Mouse (Mus musculus) lung, embryonic 15.5 days (tissue): ENCODE data around the gene Alpl. TPM values are rescaled to one million over a fixed set of nuclear protein-coding genes. Genes with fewer than 3 reads are reported as not detected.

Experiments
- ATAC-seq: fragments of 200-750 bp; cut with Nextera tagmentation; 2 replicates; pipeline ENCODE4 v1.8.0; 2017; ENCODE audit warnings: moderate number of reproducible peaks, borderline replicate concordance; ENCODE audit not compliant: low FRiP score, low TSS enrichment; ENCODE audit errors: extremely low read depth
- H3K27ac ChIP-seq: fragments of 300-500 bp; sonication (generic); 2 replicates; pipeline ENCODE4 v1.5.1; 2015; ENCODE audit warnings: moderate library complexity, mild to moderate bottlenecking, inconsistent platforms
- H3K27me3 ChIP-seq: fragments of 300-500 bp; sonication (generic); 2 replicates; pipeline ENCODE4 v1.6.1; 2015; ENCODE audit warnings: inconsistent platforms
- H3K36me3 ChIP-seq: fragments of 300-500 bp; sonication (generic); 2 replicates; pipeline ENCODE4 v1.6.1; 2015; ENCODE audit warnings: inconsistent platforms
- H3K4me1 ChIP-seq: fragments of 300-500 bp; sonication (generic); 2 replicates; pipeline ENCODE4 v1.6.1; 2015; ENCODE audit warnings: inconsistent platforms
- H3K4me2 ChIP-seq: fragments of 300-500 bp; sonication (generic); 2 replicates; pipeline ENCODE4 v1.6.1; 2015; ENCODE audit warnings: inconsistent platforms, mild to moderate bottlenecking, moderate library complexity
- H3K4me3 ChIP-seq: fragments of 300-500 bp; sonication (generic); 2 replicates; pipeline ENCODE4 v1.5.1; 2015; ENCODE audit warnings: mild to moderate bottlenecking, inconsistent platforms
- H3K9ac ChIP-seq: fragments of 300-500 bp; sonication (generic); 2 replicates; pipeline ENCODE4 v1.6.1; 2015; ENCODE audit warnings: inconsistent platforms
- H3K9me3 ChIP-seq: fragments of 300-500 bp; sonication (generic); 2 replicates; pipeline ENCODE4 v1.6.1; 2016; ENCODE audit warnings: inconsistent platforms
- WGBS: fragments of 180-500 bp; shearing (Covaris S2); methylation state at CpG from one replicate; pipeline ENCODE4 v1.1.7; 2015; 5-methylcytosine and 5-hydroxymethylcytosine counted together
- polyA plus RNA-seq: library from polyadenylated mRNA; unstranded; fragments of >200 nt; fragmentation: Nextera tagmentation; extraction: Ambion mirVana; gene quantifications from 2 replicates; pipeline ENCODE4 v1.2.1, GENCODE M21; 2015

Alpl gene
- polyA plus RNA-seq, 1 experiment from 2014 or later, result 4.2 TPM

DNA sequence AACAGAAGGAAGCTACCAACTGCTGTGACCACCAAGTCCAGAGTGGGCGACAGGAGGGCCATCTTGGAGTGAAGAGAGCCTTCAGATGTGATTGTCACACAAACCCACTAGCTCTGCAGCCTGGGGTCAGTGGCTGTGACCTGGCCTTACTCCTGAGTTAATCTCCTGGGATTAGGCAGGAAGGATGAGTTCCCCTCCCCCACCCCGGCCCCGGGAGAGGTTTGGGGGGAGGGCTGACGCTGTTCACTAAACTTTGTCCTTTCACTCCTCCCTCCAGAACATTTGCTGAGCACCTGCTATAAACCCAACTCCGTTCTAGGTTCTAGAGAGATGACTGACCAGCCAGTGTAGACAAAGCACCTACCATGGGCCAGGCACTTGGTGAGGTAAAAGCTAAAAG lies 29.8 kb downstream of the Alpl start:
- Histone ChIP-seq H3K4me2 (no peak overlapping the region), H3K9me3 (no peaks in the 10 kb centered on the region), H3K4me3 (no peak overlapping the region), H3K27ac (no peak overlapping the region), H3K36me3 (no peaks in the 10 kb centered on the region), H3K4me1 (peaks cover 13% of the 10 kb centered on the region; the same call in 1 of the 2 replicates), H3K9ac (no peak overlapping the region), H3K27me3 (no peaks in the 10 kb centered on the region)
- no peak for ATAC-seq
- 30% methylated on average over 5 of the region's 5 CpGs for WGBS

GRCm38 (mm10) chr4:137765554-137765971 lies 30.6 kb downstream of the Alpl start:
- 51% methylated on average over 7 of the region's 7 CpGs for WGBS
- H3K4me2 ChIP-seq, result no peak overlapping the region

GRCm38 (mm10) chr4:137764621-137765020 lies 31.6 kb downstream of the Alpl start:
- Histone ChIP-seq H3K4me1 (peaks cover 9% of the 10 kb centered on the region; the same call in 1 of the 2 replicates), H3K27me3 (no peaks in the 10 kb centered on the region), H3K9me3 (no peaks in the 10 kb centered on the region), H3K36me3 (no peaks in the 10 kb centered on the region), H3K9ac (no peak overlapping the region), H3K4me2 (no peak overlapping the region), H3K4me3 (no peak overlapping the region), H3K27ac (no peak overlapping the region)
- WGBS, result 70% methylated on average over 3 of the region's 3 CpGs
- ATAC-seq, result no peak

More at GRCm38 (mm10) chr4:137765554-137765971, 30.6 kb downstream of the Alpl start:
- Histone ChIP-seq H3K9me3 (no peaks in the 10 kb centered on the region), H3K4me3 (no peak overlapping the region), H3K9ac (no peak overlapping the region), H3K36me3 (no peaks in the 10 kb centered on the region), H3K27ac (no peak overlapping the region), H3K4me1 (peaks cover 9% of the 10 kb centered on the region; the same call in 1 of the 2 replicates), H3K27me3 (no peaks in the 10 kb centered on the region)
- peak; percentile 46; the same call in 1 of the 2 replicates for ATAC-seq

DNA sequence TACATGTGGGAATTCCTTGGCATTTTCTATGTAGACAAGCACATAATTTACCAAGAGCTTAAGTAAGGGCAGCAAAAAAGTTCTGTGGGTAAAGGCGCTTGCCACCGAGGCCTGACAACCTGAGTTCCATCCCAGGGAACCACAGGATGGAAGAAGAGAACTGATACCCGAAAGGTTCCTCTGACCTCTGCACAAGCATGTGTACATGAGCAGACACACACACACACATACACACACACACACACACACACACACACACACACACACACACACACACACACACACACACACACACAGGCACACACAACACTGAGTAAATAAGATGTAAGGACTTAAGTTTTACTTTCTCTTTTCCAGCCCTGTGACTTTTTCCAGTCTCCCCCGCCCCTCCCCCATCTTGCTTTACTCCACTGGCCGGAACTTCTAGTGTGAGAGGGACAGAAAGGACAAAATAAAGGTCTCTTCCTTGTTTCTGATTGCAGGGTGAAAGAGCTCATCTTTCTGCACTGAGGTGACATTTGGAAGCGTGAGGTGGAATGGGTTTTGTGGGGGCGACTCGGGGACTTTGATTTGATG lies 32.2 kb downstream of the Alpl start:
- no peaks in the 10 kb centered on the region for H3K36me3 ChIP-seq
- 47% methylated on average over 8 of the region's 8 CpGs for WGBS
- H3K27me3 ChIP-seq, result no peaks in the 10 kb centered on the region
- H3K4me2 ChIP-seq, result no peak overlapping the region
- no peak overlapping the region for H3K27ac ChIP-seq
- ATAC-seq, result no peak
- H3K4me3 ChIP-seq, result no peak overlapping the region
- H3K9ac ChIP-seq, result no peak overlapping the region
- peaks cover 9% of the 10 kb centered on the region; the same call in 1 of the 2 replicates for H3K4me1 ChIP-seq
- no peaks in the 10 kb centered on the region for H3K9me3 ChIP-seq

DNA sequence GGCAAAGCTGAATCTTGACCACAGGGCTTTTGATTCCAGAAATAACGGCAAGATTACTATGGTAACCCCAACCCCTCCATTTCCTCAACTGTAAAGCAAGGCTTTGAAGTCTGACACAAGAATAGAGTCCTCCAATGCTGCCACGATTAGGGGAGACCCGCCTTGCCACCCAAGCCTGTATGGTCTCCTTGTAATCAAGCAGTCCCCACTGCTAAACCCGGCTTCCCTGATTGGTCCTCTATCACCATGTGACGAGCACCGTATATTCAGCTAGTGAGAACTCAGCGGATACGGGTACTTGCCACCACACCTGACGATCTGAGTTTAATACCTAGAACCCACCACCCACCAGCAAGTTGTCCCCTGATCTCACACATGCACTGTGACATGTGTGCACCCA lies 33.3 kb downstream of the Alpl start:
- no peak overlapping the region for H3K27ac ChIP-seq
- 81% methylated on average over 9 of the region's 9 CpGs for WGBS
- no peak for ATAC-seq
- H3K9me3 ChIP-seq, result no peaks in the 10 kb centered on the region
- H3K4me1 ChIP-seq, result peaks cover 9% of the 10 kb centered on the region; the same call in 1 of the 2 replicates
- no peaks in the 10 kb centered on the region for H3K27me3 ChIP-seq
- no peak overlapping the region for H3K4me2 ChIP-seq
- H3K9ac ChIP-seq, result no peak overlapping the region
- no peaks in the 10 kb centered on the region for H3K36me3 ChIP-seq
- H3K4me3 ChIP-seq, result no peak overlapping the region

- 65% methylated on average over 2 of the region's 2 CpGs for WGBS
- ATAC-seq, result no peak
Observed at GRCm38 (mm10) chr4:137754446-137754845, 41.7 kb downstream of the Alpl start.

GRCm38 (mm10) chr4:137753199-137753598 lies 43.0 kb downstream of the Alpl start:
- Histone ChIP-seq H3K4me1 (peaks cover 10% of the 10 kb centered on the region; the same call in 1 of the 2 replicates), H3K27ac (no peak overlapping the region), H3K9me3 (no peaks in the 10 kb centered on the region), H3K27me3 (peaks cover 8% of the 10 kb centered on the region; the same call in 1 of the 2 replicates), H3K4me3 (no peak overlapping the region), H3K4me2 (no peak overlapping the region), H3K36me3 (no peaks in the 10 kb centered on the region), H3K9ac (no peak overlapping the region)
- ATAC-seq, result no peak
- WGBS, result 82% methylated on average over 7 of the region's 7 CpGs

More at GRCm38 (mm10) chr4:137754446-137754845, 41.7 kb downstream of the Alpl start:
- H3K4me1 ChIP-seq, result peaks cover 10% of the 10 kb centered on the region; the same call in 1 of the 2 replicates
- no peak overlapping the region for H3K9ac ChIP-seq
- no peaks in the 10 kb centered on the region for H3K36me3 ChIP-seq
- peaks cover 8% of the 10 kb centered on the region; the same call in 1 of the 2 replicates for H3K27me3 ChIP-seq
- no peak overlapping the region for H3K4me2 ChIP-seq
- no peaks in the 10 kb centered on the region for H3K9me3 ChIP-seq
- H3K27ac ChIP-seq, result no peak overlapping the region
- H3K4me3 ChIP-seq, result no peak overlapping the region

- 76% methylated on average over 15 of the region's 15 CpGs for WGBS
- ATAC-seq, result no peak
- Histone ChIP-seq H3K9ac (no peak overlapping the region), H3K36me3 (no peaks in the 10 kb centered on the region), H3K27me3 (peaks cover 8% of the 10 kb centered on the region; the same call in 1 of the 2 replicates), H3K9me3 (no peaks in the 10 kb centered on the region), H3K4me1 (peaks cover 10% of the 10 kb centered on the region; the same call in 1 of the 2 replicates), H3K4me2 (no peak overlapping the region), H3K4me3 (no peak overlapping the region), H3K27ac (no peak overlapping the region)
Observed at GRCm38 (mm10) chr4:137752471-137752870, 43.7 kb downstream of the Alpl start.

DNA sequence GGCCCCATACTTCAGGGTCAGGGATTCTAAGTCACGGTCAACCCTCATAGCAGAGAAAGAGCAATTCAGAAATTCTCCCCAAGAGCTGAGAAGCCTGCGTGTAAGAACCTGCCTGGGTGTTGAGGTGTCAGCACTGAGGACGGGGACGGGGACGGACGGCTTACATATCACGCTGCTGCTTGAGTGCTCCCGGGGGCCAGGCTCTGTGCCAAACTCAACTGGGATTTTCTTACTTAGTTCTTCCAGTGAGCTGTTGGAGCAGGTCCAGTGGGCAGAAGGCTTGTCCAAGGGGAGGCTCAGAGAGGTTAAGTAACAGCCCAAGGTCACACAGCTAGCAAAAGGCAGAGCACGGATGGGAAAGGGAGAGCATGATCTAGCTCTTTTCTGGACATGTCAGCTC lies 44.5 kb downstream of the Alpl start:
- H3K4me3 ChIP-seq, result no peak overlapping the region
- no peaks in the 10 kb centered on the region for H3K9me3 ChIP-seq
- no peak overlapping the region for H3K4me2 ChIP-seq
- H3K4me1 ChIP-seq, result peaks cover 10% of the 10 kb centered on the region; the same call in 1 of the 2 replicates
- H3K27ac ChIP-seq, result no peak overlapping the region
- H3K9ac ChIP-seq, result no peak overlapping the region
- 23% methylated on average over 9 of the region's 9 CpGs for WGBS
- ATAC-seq, result no peak; the same call in 1 of the 2 replicates
- H3K27me3 ChIP-seq, result peaks cover 8% of the 10 kb centered on the region; the same call in 1 of the 2 replicates
- H3K36me3 ChIP-seq, result no peaks in the 10 kb centered on the region

DNA sequence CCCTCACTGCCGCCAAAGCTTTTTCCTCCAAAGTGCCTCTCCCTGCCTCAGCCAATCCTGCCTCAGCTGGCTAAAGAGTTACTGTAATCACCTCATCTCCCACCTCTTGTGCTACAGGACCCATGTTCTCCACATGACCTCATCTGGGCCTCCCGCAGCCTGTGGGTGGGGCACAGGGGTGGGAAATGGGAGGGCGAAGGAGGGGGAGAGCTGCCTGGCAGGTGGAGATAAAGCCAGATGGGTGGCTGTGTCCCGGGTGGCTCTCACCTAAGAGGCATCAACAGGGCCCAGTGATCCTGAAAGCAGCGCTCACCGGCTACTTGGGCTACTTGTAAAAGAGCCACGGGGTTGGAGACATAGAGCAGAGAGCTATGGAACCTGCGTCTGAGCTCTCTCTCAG lies 44.9 kb downstream of the Alpl start:
- 48% methylated on average over 8 of the region's 8 CpGs for WGBS
- Histone ChIP-seq H3K36me3 (no peaks in the 10 kb centered on the region), H3K4me1 (peaks cover 10% of the 10 kb centered on the region; the same call in 1 of the 2 replicates), H3K9ac (no peak overlapping the region), H3K27ac (no peak overlapping the region), H3K9me3 (no peaks in the 10 kb centered on the region), H3K4me2 (no peak overlapping the region), H3K4me3 (no peak overlapping the region), H3K27me3 (peaks cover 8% of the 10 kb centered on the region; the same call in 1 of the 2 replicates)
- ATAC-seq, result peak; percentile 48; the same call in 1 of the 2 replicates

GRCm38 (mm10) chr4:137750121-137750520 lies 46.1 kb downstream of the Alpl start:
- H3K27me3 ChIP-seq, result peaks cover 8% of the 10 kb centered on the region; the same call in 1 of the 2 replicates
- no peak overlapping the region for H3K27ac ChIP-seq
- WGBS, result 43% methylated on average over 9 of the region's 9 CpGs
- no peak overlapping the region for H3K4me2 ChIP-seq
- H3K9ac ChIP-seq, result no peak overlapping the region
- no peaks in the 10 kb centered on the region for H3K36me3 ChIP-seq
- no peak overlapping the region for H3K4me3 ChIP-seq
- H3K4me1 ChIP-seq, result peaks cover 10% of the 10 kb centered on the region; the same call in 1 of the 2 replicates
- ATAC-seq, result no peak
- no peaks in the 10 kb centered on the region for H3K9me3 ChIP-seq

- no peak overlapping the region for H3K9ac ChIP-seq
- H3K36me3 ChIP-seq, result no peaks in the 10 kb centered on the region
- no peak overlapping the region for H3K4me2 ChIP-seq
- no peak overlapping the region for H3K4me3 ChIP-seq
- peaks cover 8% of the 10 kb centered on the region; the same call in 1 of the 2 replicates for H3K27me3 ChIP-seq
- no peak for ATAC-seq
- H3K27ac ChIP-seq, result no peak overlapping the region
- H3K9me3 ChIP-seq, result no peaks in the 10 kb centered on the region
- WGBS, result 65% methylated on average over 9 of the region's 9 CpGs
- H3K4me1 ChIP-seq, result peaks cover 10% of the 10 kb centered on the region; the same call in 1 of the 2 replicates
Observed at GRCm38 (mm10) chr4:137749680-137750079, 46.5 kb downstream of the Alpl start.
